Mouse (Mus musculus) stomach, postnatal 0 days (tissue): ENCODE measurements around the gene D13Ertd608e.

Experiments used
- CTCF ChIP-seq: IDR thresholded peaks from 2 replicates; pipeline ENCODE4 v1.5.1; 2016; ENCODE audit warnings: antibody characterized with exemption, low read depth, mild to moderate bottlenecking, moderate library complexity
- EP300 ChIP-seq: optimal IDR thresholded peaks from 2 replicates; pipeline ENCODE3; 2016; ENCODE audit warnings: antibody characterized with exemption

DNA sequence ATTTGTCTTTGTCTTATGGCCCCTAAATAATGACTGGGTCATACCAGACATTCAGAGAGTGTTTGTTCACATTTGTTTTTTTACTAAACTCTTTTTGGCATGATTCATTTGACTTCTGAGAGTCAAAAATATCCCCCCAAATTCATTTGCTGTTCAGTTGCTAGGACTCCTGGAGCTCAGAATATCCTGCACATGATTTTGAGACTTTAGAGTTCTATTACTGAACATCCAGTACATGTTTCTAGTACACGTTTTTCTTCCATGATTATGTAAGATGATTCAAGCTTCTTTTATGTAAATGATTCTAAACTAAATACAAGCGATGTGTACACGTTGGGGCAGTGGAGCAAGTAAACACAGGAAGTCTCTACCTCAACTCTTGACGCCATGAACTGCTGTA is 38.1 kb upstream of the D13Ertd608e start:
- TF ChIP-seq EP300 (no peak), CTCF (no peak)
